Comparison of ENCODE assay signal across 9 mouse cellular contexts in the genomic region with DNA sequence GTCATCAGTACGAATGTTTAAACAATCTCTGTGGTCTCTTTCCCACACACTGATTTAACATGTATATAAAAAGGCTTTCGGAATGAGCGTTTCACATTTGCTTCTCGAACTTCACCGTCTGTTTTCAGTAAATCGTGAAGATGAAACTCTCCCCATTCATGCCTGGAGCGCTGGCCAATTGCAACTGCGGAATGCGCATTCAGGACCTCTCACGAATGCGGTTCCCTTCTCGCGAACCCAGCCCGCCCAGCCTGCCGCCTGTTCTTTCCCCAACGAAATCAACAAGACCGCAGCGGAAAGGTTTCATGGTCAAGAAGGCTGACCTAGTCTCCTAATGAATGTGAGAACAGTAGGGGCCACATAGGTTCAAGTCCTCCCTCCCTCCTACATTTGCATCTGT.
DNase-seq lines count a peak whose midpoint lies in the region; ATAC-seq lines count a peak whose summit lies in the region.
"Had no signal": no experiment of that assay in that cellular context is flagged by ENCODE, and none has a peak within 500 bp of the region (broad histone marks: within the 10 kb centered on the region; RNA-seq: fewer than 3 reads in every experiment).

No protein-coding gene starts in this region.

- no peaks in the 10 kb centered on the region for H3K27me3 ChIP-seq in embryonic facial prominence, embryonic 15.5 days
- H3K27me3 ChIP-seq in liver, embryonic 12.5 days (replicated peaks) = no peaks in the 10 kb centered on the region

- H3K36me3 ChIP-seq in embryonic facial prominence, embryonic 15.5 days = no peaks in the 10 kb centered on the region
- H3K36me3 ChIP-seq in liver, embryonic 12.5 days = no peaks in the 10 kb centered on the region

- H3K9me3 ChIP-seq in embryonic facial prominence, embryonic 15.5 days (replicated peaks) = no peaks in the 10 kb centered on the region
- no peaks in the 10 kb centered on the region for H3K9me3 ChIP-seq in liver, embryonic 12.5 days (replicated peaks)

- no peak overlapping the region for H3K9ac ChIP-seq in embryonic facial prominence, embryonic 15.5 days
- H3K9ac ChIP-seq in liver, embryonic 12.5 days = no peak overlapping the region

- ATAC-seq in embryonic facial prominence, embryonic 15.5 days (ENCODE audit: insufficient number of reproducible peaks, low FRiP score, low TSS enrichment, low read depth) = peak; percentile 24; the same call in 1 of the 2 replicates
- ATAC-seq in liver, embryonic 12.5 days = no peak
- ATAC-seq in monocyte, adult 5-6 weeks (replicated peaks; ENCODE audit: insufficient number of reproducible peaks, low FRiP score, low TSS enrichment, poor library complexity, severe bottlenecking) = no peak

- H3K27ac ChIP-seq in embryonic facial prominence, embryonic 15.5 days (replicated peaks) = peak overlapping the region; percentile 9
- peak overlapping the region; percentile 54 for H3K27ac ChIP-seq in liver, embryonic 12.5 days

- peak overlapping the region; percentile 35 for H3K4me2 ChIP-seq in embryonic facial prominence, embryonic 15.5 days (replicated peaks)
- peak overlapping the region; percentile 51 for H3K4me2 ChIP-seq in liver, embryonic 12.5 days

- WGBS in embryonic facial prominence, embryonic 15.5 days = 8% methylated on average over 18 of the region's 18 CpGs
- 4% methylated on average over 18 of the region's 18 CpGs for WGBS in liver, embryonic 12.5 days (ENCODE audit: insufficient replicate concordance)

- peaks cover 25% of the 10 kb centered on the region; the same call in 1 of the 2 replicates for H3K4me1 ChIP-seq in embryonic facial prominence, embryonic 15.5 days
- H3K4me1 ChIP-seq in liver, embryonic 12.5 days = peaks cover 42% of the 10 kb centered on the region

- H3K4me3 ChIP-seq in embryonic facial prominence, embryonic 15.5 days (replicated peaks) = peak overlapping the region; percentile 15
- peak overlapping the region; percentile 26; the same call in 1 of the 2 replicates for H3K4me3 ChIP-seq in liver, embryonic 12.5 days
- H3K4me3 ChIP-seq: erythroblast, embryonic 14.5 days had no signal

- DNase-seq in gastrocnemius, postnatal 10 days = peak; percentile 13
- no peak for DNase-seq in gastrocnemius, adult 8-10 months (ENCODE audit: low spot score in 2 of 2)
- DNase-seq in 3T3-L1 (ENCODE audit: low read depth, low spot score) = peak; percentile 53
- DNase-seq in spleen, postnatal 4 days (ENCODE audit: low spot score in 2 of 2) = no peak
- no peak for DNase-seq in frontal cortex, postnatal 25 days (ENCODE audit: low spot score in 2 of 2)

Comparison
In these comparisons a context has a peak if more than half of its experiments do, and no peak if none do; other contexts are left out.
1. DNase-seq: peak in gastrocnemius, postnatal 10 days (single experiment) and 3T3-L1 (single experiment); none in gastrocnemius, adult 8-10 months (0 of 2), spleen, postnatal 4 days (0 of 2) and frontal cortex, postnatal 25 days (0 of 2).